Mouse (Mus musculus): ENCODE results near the gene Cog5. TPM values are rescaled to one million over a fixed set of nuclear protein-coding genes. Genes with fewer than 3 reads are reported as not detected.

The Cog5 gene
- polyA plus RNA-seq, 1 experiment: 25.0 TPM

DNA sequence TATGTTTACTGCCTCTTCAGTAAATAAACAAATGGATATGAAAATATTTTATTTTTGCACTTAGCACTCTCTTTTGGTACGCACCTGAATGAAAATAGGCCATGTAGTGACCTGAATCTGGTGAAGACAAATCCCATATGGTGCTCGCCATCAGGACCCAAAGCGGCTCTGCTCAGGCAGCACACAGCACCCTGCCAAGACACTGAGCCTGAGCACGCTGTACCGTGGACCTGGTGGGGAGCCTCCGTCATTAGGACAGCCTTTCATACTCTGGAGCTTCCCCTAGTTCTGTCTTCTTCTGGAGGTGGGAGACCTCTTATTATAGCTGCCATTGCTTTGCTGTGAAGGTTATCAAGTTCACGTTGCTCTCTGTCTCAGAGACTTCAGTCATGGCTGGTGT is 238.1 kb downstream of the Cog5 start:
- no peaks in the 10 kb centered on the region; the same call in 1 of the 2 replicates for H3K4me1 ChIP-seq (ENCODE audit: control insufficient read depth, insufficient read depth, low read length)
- no peak overlapping the region for H3K4me3 ChIP-seq (replicated peaks; ENCODE audit: control insufficient read depth, low read depth, low read length)
- H3K27ac ChIP-seq (ENCODE audit: control insufficient read depth, insufficient read depth, low read depth, low read length, poor library complexity): no peak overlapping the region
- TF ChIP-seq POLR2A (IDR thresholded peaks at IDR 0.05; ENCODE audit: borderline replicate concordance, control insufficient read depth, low read depth, low read length) (no peak), CTCF (IDR thresholded peaks at IDR 0.05; ENCODE audit: control insufficient read depth, insufficient read depth, low read length) (no peak)
- WGBS: 91% methylated on average over 7 of the region's 7 CpGs

DNA sequence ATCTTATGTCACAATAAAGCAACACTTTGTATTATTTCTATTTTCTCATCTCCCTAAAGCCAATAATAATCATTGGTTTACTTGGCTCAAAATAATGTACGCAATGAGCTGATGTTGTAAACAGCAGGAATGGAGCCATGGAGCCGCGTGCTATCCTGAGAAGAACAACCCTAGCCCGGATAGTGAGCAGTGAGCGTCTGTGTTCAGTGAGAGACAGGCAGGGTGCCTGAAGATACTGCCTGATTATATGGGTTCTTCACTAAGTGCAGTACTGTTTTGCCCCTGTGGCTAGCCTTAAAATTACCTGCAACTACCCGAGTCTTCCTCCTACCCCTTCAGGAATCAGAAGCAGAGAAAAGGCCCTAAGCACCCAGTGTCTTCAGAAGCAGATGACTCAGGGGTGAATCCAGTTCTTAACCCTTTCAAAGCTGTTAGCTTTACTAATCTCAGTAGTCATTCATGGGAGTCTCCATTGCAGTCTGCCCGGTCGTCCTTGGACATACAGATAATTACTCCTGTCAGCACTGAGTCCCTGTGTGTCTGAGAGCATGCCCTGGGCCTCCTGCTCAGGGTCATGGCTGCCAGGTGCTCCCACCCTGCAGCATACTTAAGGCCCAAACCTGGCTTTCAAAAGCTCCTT is 240.5 kb downstream of the Cog5 start:
- TF ChIP-seq POLR2A (IDR thresholded peaks at IDR 0.05; ENCODE audit: borderline replicate concordance, control insufficient read depth, low read depth, low read length) (no peak), CTCF (IDR thresholded peaks at IDR 0.05; ENCODE audit: control insufficient read depth, insufficient read depth, low read length) (no peak)
- Histone ChIP-seq H3K4me1 (ENCODE audit: control insufficient read depth, insufficient read depth, low read length) (no peaks in the 10 kb centered on the region; the same call in none of the 2 replicates), H3K27ac (ENCODE audit: control insufficient read depth, insufficient read depth, low read depth, low read length, poor library complexity) (no peak overlapping the region), H3K4me3 (replicated peaks; ENCODE audit: control insufficient read depth, low read depth, low read length) (no peak overlapping the region)
- WGBS: 82% methylated on average over 8 of the region's 8 CpGs

DNA sequence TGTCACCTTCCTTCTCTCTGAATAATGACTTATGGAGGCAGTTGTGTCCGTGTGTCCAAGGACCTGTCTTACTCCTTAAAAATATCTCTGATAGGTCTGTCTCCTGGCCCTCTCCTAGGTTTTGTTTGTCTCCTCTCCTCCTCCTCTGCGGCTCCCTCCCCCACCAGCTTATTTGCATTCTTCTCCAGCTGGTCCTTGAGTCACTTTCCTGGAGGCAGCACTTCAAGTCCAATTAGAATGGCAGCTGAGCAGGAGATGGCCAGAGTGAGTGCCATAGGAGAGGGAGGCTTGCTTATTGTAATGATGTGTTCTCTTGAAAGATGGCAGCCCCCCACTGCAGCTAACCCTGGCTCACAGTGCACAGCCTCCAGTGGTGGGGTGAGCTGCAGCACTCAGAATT is 241.2 kb downstream of the Cog5 start:
- WGBS: 88% methylated on average over 2 of the region's 2 CpGs
- H3K4me3 ChIP-seq (replicated peaks; ENCODE audit: control insufficient read depth, low read depth, low read length): no peak overlapping the region
- no peak for TF ChIP-seq POLR2A (IDR thresholded peaks at IDR 0.05; ENCODE audit: borderline replicate concordance, control insufficient read depth, low read depth, low read length)
- TF ChIP-seq CTCF (IDR thresholded peaks at IDR 0.05; ENCODE audit: control insufficient read depth, insufficient read depth, low read length): no peak

DNA sequence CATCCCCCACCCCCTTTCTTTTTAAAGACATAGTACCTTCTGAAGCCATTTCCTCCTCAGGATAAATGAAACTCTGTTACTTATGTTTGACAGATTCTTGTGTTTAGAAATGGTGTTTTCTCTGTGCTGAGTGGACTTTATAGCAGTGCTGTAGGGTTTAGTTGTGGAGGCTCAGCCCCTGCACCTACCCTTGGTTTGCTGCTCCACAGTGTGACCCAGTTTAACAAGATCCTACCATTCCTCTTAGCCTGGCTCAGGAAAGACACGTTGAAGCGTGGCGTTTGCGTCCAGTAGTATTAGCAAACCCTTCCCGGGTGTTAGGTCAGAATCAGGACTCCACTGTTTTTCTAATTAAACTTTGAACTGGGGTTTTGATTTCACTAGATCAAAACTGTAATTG is 241.6 kb downstream of the Cog5 start:
- WGBS: 84% methylated on average over 5 of the region's 5 CpGs
- TF ChIP-seq POLR2A (IDR thresholded peaks at IDR 0.05; ENCODE audit: borderline replicate concordance, control insufficient read depth, low read depth, low read length) (no peak), CTCF (IDR thresholded peaks at IDR 0.05; ENCODE audit: control insufficient read depth, insufficient read depth, low read length) (no peak)
- H3K4me1 ChIP-seq (ENCODE audit: control insufficient read depth, insufficient read depth, low read length): no peaks in the 10 kb centered on the region; the same call in 1 of the 2 replicates

More for the DNA sequence above, 241.2 kb downstream of the Cog5 start:
- Histone ChIP-seq H3K4me1 (ENCODE audit: control insufficient read depth, insufficient read depth, low read length) (no peaks in the 10 kb centered on the region; the same call in 1 of the 2 replicates), H3K27ac (ENCODE audit: control insufficient read depth, insufficient read depth, low read depth, low read length, poor library complexity) (no peak overlapping the region)

DNA sequence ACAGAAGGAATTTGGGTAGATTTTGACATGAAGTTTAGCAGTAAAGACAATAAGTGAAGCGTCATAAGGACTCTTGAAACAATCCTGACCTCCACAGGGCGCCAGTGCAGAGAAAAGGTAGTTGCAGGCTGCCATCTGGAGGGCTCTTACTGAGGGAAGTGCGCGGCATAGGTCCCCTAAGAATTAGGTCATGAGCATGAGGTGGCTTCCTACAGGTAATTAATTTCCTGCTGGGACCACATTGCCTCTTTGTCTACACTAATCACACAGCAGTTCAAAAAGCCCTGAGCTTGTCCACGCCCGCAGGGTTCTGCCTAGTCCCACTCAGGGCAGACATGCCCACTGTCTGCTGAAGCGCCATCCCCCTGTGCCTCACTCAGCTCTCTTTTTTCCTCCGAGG is 242.3 kb downstream of the Cog5 start:
- Histone ChIP-seq H3K4me1 (ENCODE audit: control insufficient read depth, insufficient read depth, low read length) (no peaks in the 10 kb centered on the region; the same call in 1 of the 2 replicates), H3K27ac (ENCODE audit: control insufficient read depth, insufficient read depth, low read depth, low read length, poor library complexity) (no peak overlapping the region), H3K4me3 (replicated peaks; ENCODE audit: control insufficient read depth, low read depth, low read length) (no peak overlapping the region)
- no peak for TF ChIP-seq POLR2A (IDR thresholded peaks at IDR 0.05; ENCODE audit: borderline replicate concordance, control insufficient read depth, low read depth, low read length)
- TF ChIP-seq CTCF (IDR thresholded peaks at IDR 0.05; ENCODE audit: control insufficient read depth, insufficient read depth, low read length): no peak
- 87% methylated on average over 8 of the region's 8 CpGs for WGBS

More for the DNA sequence above, 241.6 kb downstream of the Cog5 start:
- no peak overlapping the region for H3K27ac ChIP-seq (ENCODE audit: control insufficient read depth, insufficient read depth, low read depth, low read length, poor library complexity)
- H3K4me3 ChIP-seq (replicated peaks; ENCODE audit: control insufficient read depth, low read depth, low read length): no peak overlapping the region

DNA sequence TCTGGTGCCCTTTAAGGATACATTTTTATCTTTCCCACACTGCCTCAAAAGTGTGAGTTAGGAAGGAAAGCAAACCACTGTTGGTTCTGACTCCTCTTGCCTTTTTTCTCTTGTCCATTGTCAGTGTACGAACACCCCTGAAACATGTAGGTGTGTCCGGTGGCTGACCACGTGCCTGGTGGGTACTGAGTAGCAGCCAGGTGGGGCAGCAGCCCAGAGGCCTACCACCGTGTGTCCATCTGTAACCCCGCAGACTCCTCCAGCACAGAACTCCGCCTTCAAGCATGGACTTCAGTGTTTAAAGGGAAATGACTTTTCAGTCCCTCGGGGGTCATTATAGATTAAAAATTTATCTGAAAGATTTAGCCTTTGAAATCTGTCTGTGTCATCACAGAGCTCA is 242.8 kb downstream of the Cog5 start:
- WGBS: 89% methylated on average over 7 of the region's 7 CpGs
- H3K4me3 ChIP-seq (replicated peaks; ENCODE audit: control insufficient read depth, low read depth, low read length): no peak overlapping the region
- H3K27ac ChIP-seq (ENCODE audit: control insufficient read depth, insufficient read depth, low read depth, low read length, poor library complexity): no peak overlapping the region
- no peak for TF ChIP-seq CTCF (IDR thresholded peaks at IDR 0.05; ENCODE audit: control insufficient read depth, insufficient read depth, low read length)
- TF ChIP-seq POLR2A (IDR thresholded peaks at IDR 0.05; ENCODE audit: borderline replicate concordance, control insufficient read depth, low read depth, low read length): no peak
- no peaks in the 10 kb centered on the region; the same call in 1 of the 2 replicates for H3K4me1 ChIP-seq (ENCODE audit: control insufficient read depth, insufficient read depth, low read length)

DNA sequence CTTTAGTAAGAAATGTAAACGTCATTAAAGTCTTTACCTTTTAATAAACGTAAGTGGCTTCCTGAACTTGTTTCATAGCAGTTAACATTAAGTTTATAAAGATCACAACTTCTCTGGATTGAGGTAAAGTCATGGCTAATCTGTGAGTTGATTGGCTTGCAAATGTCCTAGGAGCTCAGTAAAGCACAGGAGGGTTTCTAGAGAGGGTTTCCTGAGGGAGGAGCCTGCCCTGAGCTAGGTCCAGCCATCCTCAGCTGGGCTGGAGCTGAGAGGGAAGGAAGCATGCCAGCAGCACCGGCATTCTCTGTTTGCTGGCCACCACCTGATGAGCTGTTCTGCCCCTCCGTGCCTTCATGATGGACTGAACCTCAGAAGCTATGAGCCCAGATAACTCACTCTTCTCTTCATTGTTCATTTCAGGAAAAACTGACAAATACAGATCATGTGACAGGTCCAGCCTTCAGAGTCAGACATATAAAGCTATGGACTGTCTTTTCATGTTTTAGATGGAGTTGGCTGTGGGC is 245.8 kb downstream of the Cog5 start:
- Histone ChIP-seq H3K27ac (ENCODE audit: control insufficient read depth, insufficient read depth, low read depth, low read length, poor library complexity) (no peak overlapping the region), H3K4me3 (replicated peaks; ENCODE audit: control insufficient read depth, low read depth, low read length) (no peak overlapping the region), H3K4me1 (ENCODE audit: control insufficient read depth, insufficient read depth, low read length) (no peaks in the 10 kb centered on the region; the same call in 1 of the 2 replicates)
- no peak for TF ChIP-seq POLR2A (IDR thresholded peaks at IDR 0.05; ENCODE audit: borderline replicate concordance, control insufficient read depth, low read depth, low read length)
- TF ChIP-seq CTCF (IDR thresholded peaks at IDR 0.05; ENCODE audit: control insufficient read depth, insufficient read depth, low read length): no peak
- WGBS: 89% methylated on average over 4 of the region's 4 CpGs

DNA sequence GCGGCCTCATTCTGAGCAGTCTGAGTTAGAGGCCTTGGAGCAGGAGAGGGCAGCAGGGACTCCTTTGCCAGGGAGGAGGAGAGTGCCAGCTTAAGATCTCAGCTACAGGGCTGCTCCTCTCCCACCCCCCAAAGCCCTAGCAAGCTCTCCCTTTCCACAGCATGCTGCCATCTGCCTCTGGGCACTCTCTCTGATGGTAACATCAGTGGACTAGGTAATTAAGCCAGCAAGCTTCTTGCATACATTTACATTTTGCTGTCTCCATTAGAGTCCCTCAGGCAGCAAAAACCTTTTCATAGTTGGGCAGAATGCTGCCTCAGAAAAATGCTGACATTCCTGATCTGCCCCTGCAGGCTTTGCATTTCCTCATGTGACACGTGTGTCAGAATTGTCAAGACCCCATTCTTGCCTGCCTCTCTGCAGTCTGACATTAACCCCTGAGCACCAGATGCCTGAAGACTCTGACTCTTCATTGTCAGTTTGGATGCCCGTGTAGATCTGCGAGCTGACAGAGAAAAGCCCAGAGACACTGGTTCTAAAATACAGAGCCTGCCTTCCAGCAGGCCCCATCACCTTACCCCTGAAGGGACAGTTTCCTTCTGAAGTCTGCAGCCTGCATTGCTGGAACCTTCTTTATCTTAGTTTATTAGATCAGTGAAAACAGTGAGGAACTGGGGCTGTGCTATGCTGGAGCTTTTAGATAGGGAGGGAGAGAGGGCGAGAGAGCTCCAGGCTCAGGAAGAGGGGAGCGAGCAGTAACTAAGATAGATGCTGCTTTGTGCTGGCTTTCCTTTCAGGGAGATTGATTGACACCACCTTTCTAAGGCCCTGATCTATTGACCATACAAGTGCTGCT is 251.3 kb downstream of the Cog5 start:
- Histone ChIP-seq H3K4me1 (ENCODE audit: control insufficient read depth, insufficient read depth, low read length) (no peaks in the 10 kb centered on the region; the same call in 1 of the 2 replicates), H3K4me3 (replicated peaks; ENCODE audit: control insufficient read depth, low read depth, low read length) (no peak overlapping the region), H3K27ac (ENCODE audit: control insufficient read depth, insufficient read depth, low read depth, low read length, poor library complexity) (no peak overlapping the region; the same call in 1 of the 2 replicates)
- no peak for TF ChIP-seq POLR2A (IDR thresholded peaks at IDR 0.05; ENCODE audit: borderline replicate concordance, control insufficient read depth, low read depth, low read length)
- no peak for TF ChIP-seq CTCF (IDR thresholded peaks at IDR 0.05; ENCODE audit: control insufficient read depth, insufficient read depth, low read length)
- 79% methylated on average over 6 of the region's 6 CpGs for WGBS

All from bone marrow, adult 2 months (tissue).